Mouse (Mus musculus): ENCODE measurements around the gene Nfkb2. TPM values are rescaled to one million over a fixed set of nuclear protein-coding genes. Genes with fewer than 3 reads are reported as not detected.
A peak's percentile ranks its signal among the peaks of the same experiment; 100 is the strongest.

The Nfkb2 gene
- polyA plus RNA-seq, 1 experiment from 2014 or later = 1.4 TPM

- WGBS = 11% methylated on average over 16 of the region's 16 CpGs
- Histone ChIP-seq H3K4me3 (ENCODE audit: low read depth, low read length) (peak overlapping the region; percentile 50), H3K4me1 (ENCODE audit: control insufficient read depth, insufficient read depth, low read length) (peaks cover 46% of the 10 kb centered on the region), H3K9ac (replicated peaks; ENCODE audit: low read depth, low read length) (no peak overlapping the region; the same call in 1 of the 2 replicates), H3K9me3 (ENCODE audit: control insufficient read depth, low read length) (no peaks in the 10 kb centered on the region), H3K27me3 (ENCODE audit: control insufficient read depth, insufficient read depth, low read length) (peaks cover 36% of the 10 kb centered on the region), H3K36me3 (ENCODE audit: control insufficient read depth, insufficient read depth, low read length) (no peaks in the 10 kb centered on the region), H3K4me2 (ENCODE audit: low read depth, low read length) (peak overlapping the region; percentile 84), H3K27ac (ENCODE audit: low read depth, low read length) (no peak overlapping the region)
- ATAC-seq (ENCODE audit: low read depth) = peak; percentile 18
Observed at GRCm38 (mm10) chr19:46318586-46319378, 14.7 kb downstream of the Nfkb2 start.

- ATAC-seq (ENCODE audit: low read depth) = no peak
- H3K36me3 ChIP-seq (ENCODE audit: control insufficient read depth, insufficient read depth, low read length) = no peaks in the 10 kb centered on the region
- peaks cover 49% of the 10 kb centered on the region for H3K4me1 ChIP-seq (ENCODE audit: control insufficient read depth, insufficient read depth, low read length)
- H3K9ac ChIP-seq (replicated peaks; ENCODE audit: low read depth, low read length) = no peak overlapping the region
- no peaks in the 10 kb centered on the region for H3K9me3 ChIP-seq (ENCODE audit: control insufficient read depth, low read length)
- no peak overlapping the region for H3K4me2 ChIP-seq (ENCODE audit: low read depth, low read length)
- no peak overlapping the region for H3K4me3 ChIP-seq (ENCODE audit: low read depth, low read length)
- peaks cover 26% of the 10 kb centered on the region for H3K27me3 ChIP-seq (ENCODE audit: control insufficient read depth, insufficient read depth, low read length)
- no peak overlapping the region for H3K27ac ChIP-seq (ENCODE audit: low read depth, low read length)
- WGBS = 83% methylated on average over 8 of the region's 8 CpGs
Observed at GRCm38 (mm10) chr19:46320076-46320785, 16.1 kb downstream of the Nfkb2 start.

GRCm38 (mm10) chr19:46321101-46321943 lies 17.2 kb downstream of the Nfkb2 start:
- no peak overlapping the region for H3K9ac ChIP-seq (replicated peaks; ENCODE audit: low read depth, low read length)
- WGBS = 20% methylated on average over 6 of the region's 6 CpGs
- peaks cover 17% of the 10 kb centered on the region for H3K27me3 ChIP-seq (ENCODE audit: control insufficient read depth, insufficient read depth, low read length)

GRCm38 (mm10) chr19:46322144-46322995 lies 18.2 kb downstream of the Nfkb2 start:
- no peaks in the 10 kb centered on the region for H3K9me3 ChIP-seq (ENCODE audit: control insufficient read depth, low read length)
- 60% methylated on average over 11 of the region's 11 CpGs for WGBS
- ATAC-seq (ENCODE audit: low read depth) = no peak
- no peaks in the 10 kb centered on the region for H3K36me3 ChIP-seq (ENCODE audit: control insufficient read depth, insufficient read depth, low read length)
- H3K9ac ChIP-seq (replicated peaks; ENCODE audit: low read depth, low read length) = 0 out of 2 replicates have a peak overlapping the region, but pooled peaks have one; percentile 16
- H3K4me3 ChIP-seq (ENCODE audit: low read depth, low read length) = no peak overlapping the region
- peaks cover 6% of the 10 kb centered on the region for H3K27me3 ChIP-seq (ENCODE audit: control insufficient read depth, insufficient read depth, low read length)
- H3K27ac ChIP-seq (ENCODE audit: low read depth, low read length) = peak overlapping the region; percentile 62
- H3K4me2 ChIP-seq (ENCODE audit: low read depth, low read length) = peak overlapping the region; percentile 11; the same call in 1 of the 2 replicates
- peaks cover 48% of the 10 kb centered on the region for H3K4me1 ChIP-seq (ENCODE audit: control insufficient read depth, insufficient read depth, low read length)

More at GRCm38 (mm10) chr19:46321101-46321943, 17.2 kb downstream of the Nfkb2 start:
- Histone ChIP-seq H3K9me3 (ENCODE audit: control insufficient read depth, low read length) (no peaks in the 10 kb centered on the region), H3K27ac (ENCODE audit: low read depth, low read length) (peak overlapping the region; percentile 62; the same call in 1 of the 2 replicates), H3K4me3 (ENCODE audit: low read depth, low read length) (no peak overlapping the region), H3K36me3 (ENCODE audit: control insufficient read depth, insufficient read depth, low read length) (no peaks in the 10 kb centered on the region), H3K4me2 (ENCODE audit: low read depth, low read length) (peak overlapping the region; percentile 11; the same call in 1 of the 2 replicates), H3K4me1 (ENCODE audit: control insufficient read depth, insufficient read depth, low read length) (peaks cover 51% of the 10 kb centered on the region)
- peak; percentile 57 for ATAC-seq (ENCODE audit: low read depth)

- no peak for ATAC-seq (ENCODE audit: low read depth)
- Histone ChIP-seq H3K9ac (replicated peaks; ENCODE audit: low read depth, low read length) (0 out of 2 replicates have a peak overlapping the region, but pooled peaks have one; percentile 25), H3K27me3 (ENCODE audit: control insufficient read depth, insufficient read depth, low read length) (peaks cover 2% of the 10 kb centered on the region), H3K27ac (ENCODE audit: low read depth, low read length) (no peak overlapping the region), H3K4me3 (ENCODE audit: low read depth, low read length) (no peak overlapping the region), H3K9me3 (ENCODE audit: control insufficient read depth, low read length) (no peaks in the 10 kb centered on the region), H3K4me2 (ENCODE audit: low read depth, low read length) (no peak overlapping the region), H3K4me1 (ENCODE audit: control insufficient read depth, insufficient read depth, low read length) (peaks cover 47% of the 10 kb centered on the region), H3K36me3 (ENCODE audit: control insufficient read depth, insufficient read depth, low read length) (no peaks in the 10 kb centered on the region)
- 80% methylated on average over 13 of the region's 13 CpGs for WGBS
Observed at GRCm38 (mm10) chr19:46322996-46323572, 19.0 kb downstream of the Nfkb2 start.

GRCm38 (mm10) chr19:46323716-46324115 lies 19.6 kb downstream of the Nfkb2 start:
- no peak overlapping the region for H3K9ac ChIP-seq (replicated peaks; ENCODE audit: low read depth, low read length)
- H3K4me3 ChIP-seq (ENCODE audit: low read depth, low read length) = no peak overlapping the region
- H3K4me1 ChIP-seq (ENCODE audit: control insufficient read depth, insufficient read depth, low read length) = peaks cover 43% of the 10 kb centered on the region
- no peak overlapping the region for H3K4me2 ChIP-seq (ENCODE audit: low read depth, low read length)
- no peaks in the 10 kb centered on the region for H3K9me3 ChIP-seq (ENCODE audit: control insufficient read depth, low read length)
- ATAC-seq (ENCODE audit: low read depth) = no peak
- 70% methylated on average over 5 of the region's 5 CpGs for WGBS
- no peak overlapping the region for H3K27ac ChIP-seq (ENCODE audit: low read depth, low read length)
- no peaks in the 10 kb centered on the region for H3K36me3 ChIP-seq (ENCODE audit: control insufficient read depth, insufficient read depth, low read length)
- H3K27me3 ChIP-seq (ENCODE audit: control insufficient read depth, insufficient read depth, low read length) = peaks cover 2% of the 10 kb centered on the region; the same call in 1 of the 2 replicates

GRCm38 (mm10) chr19:46324366-46324765 lies 20.2 kb downstream of the Nfkb2 start:
- no peak overlapping the region for H3K4me3 ChIP-seq (ENCODE audit: low read depth, low read length)
- H3K27me3 ChIP-seq (ENCODE audit: control insufficient read depth, insufficient read depth, low read length) = peaks cover 2% of the 10 kb centered on the region; the same call in 1 of the 2 replicates
- WGBS = 64% methylated on average over 11 of the region's 11 CpGs
- no peak overlapping the region for H3K27ac ChIP-seq (ENCODE audit: low read depth, low read length)
- peaks cover 45% of the 10 kb centered on the region for H3K4me1 ChIP-seq (ENCODE audit: control insufficient read depth, insufficient read depth, low read length)
- ATAC-seq (ENCODE audit: low read depth) = no peak
- H3K36me3 ChIP-seq (ENCODE audit: control insufficient read depth, insufficient read depth, low read length) = no peaks in the 10 kb centered on the region
- no peak overlapping the region for H3K4me2 ChIP-seq (ENCODE audit: low read depth, low read length)
- H3K9ac ChIP-seq (replicated peaks; ENCODE audit: low read depth, low read length) = no peak overlapping the region
- H3K9me3 ChIP-seq (ENCODE audit: control insufficient read depth, low read length) = no peaks in the 10 kb centered on the region

All from neural tube, embryonic 14.5 days (tissue).